9 mouse cellular contexts compared by ENCODE assay signal in genomic region chr7:141193348-141193856, GRCm38 (mm10). TPM values are rescaled to one million over a fixed set of nuclear protein-coding genes. Genes with fewer than 3 reads are reported as not detected.
A peak's percentile ranks its signal among the peaks of the same experiment; 100 is the strongest.
DNase-seq lines count a peak whose midpoint lies in the region; ATAC-seq and TF ChIP-seq lines count a peak whose summit lies in the region.
"Had no signal": no experiment of that assay in that cellular context is flagged by ENCODE, and none has a peak within 500 bp of the region (broad histone marks: within the 10 kb centered on the region; RNA-seq: fewer than 3 reads in every experiment).

No protein-coding gene starts in this region.

- H3K9ac ChIP-seq in forebrain, embryonic 13.5 days: peak overlapping the region; percentile 96
- H3K9ac ChIP-seq in intestine, postnatal 0 days (ENCODE audit: low read depth, low read length): peak overlapping the region; percentile 92
- peak overlapping the region; percentile 99 for H3K9ac ChIP-seq in liver, embryonic 13.5 days

- peak overlapping the region; percentile 82 for H3ac ChIP-seq in myocyte (ENCODE audit: control insufficient read depth, insufficient read length)

- no peak for TF ChIP-seq CTCF in layer of hippocampus, adult 2 months (conservative IDR thresholded peaks at IDR 0.05)
- TF ChIP-seq CTCF in intestine, postnatal 0 days (IDR thresholded peaks at IDR 0.05; ENCODE audit: low read depth): 0 out of 2 replicates have a peak, but pooled peaks have one; percentile 15

- peak overlapping the region; percentile 93 for H3K4me3 ChIP-seq in layer of hippocampus, adult 2 months
- peak overlapping the region; percentile 92 for H3K4me3 ChIP-seq in forebrain, embryonic 13.5 days
- peak overlapping the region; percentile 86 for H3K4me3 ChIP-seq in intestine, postnatal 0 days (ENCODE audit: low read depth, low read length)
- peak overlapping the region; percentile 89 for H3K4me3 ChIP-seq in liver, embryonic 13.5 days (replicated peaks)
- H3K4me3 ChIP-seq in myocyte: peak overlapping the region; percentile 47

- H3K36me3 ChIP-seq in forebrain, embryonic 13.5 days (ENCODE audit: poor library complexity, severe bottlenecking): peaks cover 38% of the 10 kb centered on the region
- peaks cover 34% of the 10 kb centered on the region for H3K36me3 ChIP-seq in intestine, postnatal 0 days (ENCODE audit: control insufficient read depth, insufficient read depth)
- H3K36me3 ChIP-seq in liver, embryonic 13.5 days: peaks cover 36% of the 10 kb centered on the region
- H3K36me3 ChIP-seq in myocyte (ENCODE audit: control insufficient read depth, insufficient read depth): peaks cover 18% of the 10 kb centered on the region

- WGBS in forebrain, embryonic 13.5 days: 0% methylated on average over 26 of the region's 43 CpGs
- under 1% methylated on average over 24 of the region's 43 CpGs for WGBS in intestine, postnatal 0 days
- WGBS in liver, embryonic 13.5 days (ENCODE audit: insufficient replicate concordance): under 1% methylated on average over 36 of the region's 43 CpGs

- H3K9me3 ChIP-seq in forebrain, embryonic 13.5 days (replicated peaks): no peaks in the 10 kb centered on the region
- H3K9me3 ChIP-seq in intestine, postnatal 0 days (ENCODE audit: control insufficient read depth): no peaks in the 10 kb centered on the region
- H3K9me3 ChIP-seq in liver, embryonic 13.5 days (replicated peaks): no peaks in the 10 kb centered on the region

- H3K79me2 ChIP-seq in myocyte (ENCODE audit: control insufficient read depth, insufficient read depth): peaks cover 9% of the 10 kb centered on the region

- H3K4me1 ChIP-seq in forebrain, embryonic 13.5 days: peaks cover 24% of the 10 kb centered on the region
- peaks cover 6% of the 10 kb centered on the region; the same call in 1 of the 2 replicates for H3K4me1 ChIP-seq in intestine, postnatal 0 days (replicated peaks; ENCODE audit: control insufficient read depth, insufficient read depth, low read length)
- H3K4me1 ChIP-seq in liver, embryonic 13.5 days (replicated peaks): peaks cover 75% of the 10 kb centered on the region

- DNase-seq in layer of hippocampus, adult 2 months (ENCODE audit: low spot score in 2 of 2): no peak
- DNase-seq in layer of hippocampus, adult 8-10 months (ENCODE audit: low spot score in 2 of 2): no peak
- peak; percentile 67 for DNase-seq in ZHBTc4 (ENCODE audit: low read depth, low spot score)
- no peak for DNase-seq in liver, embryonic 13.5 days
- no peak for DNase-seq in T-cell, adult 2 months (ENCODE audit: low spot score)

- peak overlapping the region; percentile 96 for H3K4me2 ChIP-seq in forebrain, embryonic 13.5 days
- peak overlapping the region; percentile 87 for H3K4me2 ChIP-seq in intestine, postnatal 0 days (replicated peaks; ENCODE audit: low read depth)
- H3K4me2 ChIP-seq in liver, embryonic 13.5 days: peak overlapping the region; percentile 97
- peak overlapping the region; percentile 75 for H3K4me2 ChIP-seq in myocyte (ENCODE audit: low read depth)

- H3K27ac ChIP-seq in layer of hippocampus, adult 2 months: peak overlapping the region; percentile 91
- peak overlapping the region; percentile 76 for H3K27ac ChIP-seq in forebrain, embryonic 13.5 days
- peak overlapping the region; percentile 88 for H3K27ac ChIP-seq in intestine, postnatal 0 days (ENCODE audit: low read depth, low read length)
- H3K27ac ChIP-seq in liver, embryonic 13.5 days: peak overlapping the region; percentile 92

- ATAC-seq in forebrain, embryonic 13.5 days: peak; percentile 48
- ATAC-seq in intestine, postnatal 0 days: peak; percentile 39
- ATAC-seq in liver, embryonic 13.5 days (ENCODE audit: low read depth): no peak; the same call in 1 of the 2 replicates

- TF ChIP-seq POLR2A in myocyte (IDR thresholded peaks at IDR 0.05; ENCODE audit: insufficient read length, low read depth): no peak

- H3K27me3 ChIP-seq in forebrain, embryonic 13.5 days: no peaks in the 10 kb centered on the region
- H3K27me3 ChIP-seq in intestine, postnatal 0 days (replicated peaks; ENCODE audit: control insufficient read depth, insufficient read depth, low read length): no peaks in the 10 kb centered on the region
- no peaks in the 10 kb centered on the region for H3K27me3 ChIP-seq in liver, embryonic 13.5 days
- no peaks in the 10 kb centered on the region for H3K27me3 ChIP-seq in myocyte (ENCODE audit: control insufficient read depth, insufficient read depth, insufficient read length)

TF ChIP-seq in myocyte, 11 proteins besides CTCF, POLR2A, EP300 and RAD21:
- TF ChIP-seq MAX (IDR thresholded peaks at IDR 0.05; ENCODE audit: low read depth): no peak
- peak in 1 of 3 experiments; percentile 11 for TF ChIP-seq MYOD1 (IDR thresholded peaks at IDR 0.05; ENCODE audit: control insufficient read depth in 1 of 3, insufficient read length in 2 of 3, low read depth in 2 of 3)

RNA-seq across cellular contexts. Expression of gene Hras, which starts 0.4 kb away (rescaled TPM):
- 100 to 1,000 TPM; 200 to 222 TPM for total RNA-seq in layer of hippocampus, adult 2 months (2021)
- total RNA-seq in layer of hippocampus, adult 8-10 months (2022): 100 to 1,000 TPM; 181 to 211 (median 191) TPM
- polyA plus RNA-seq in forebrain, embryonic 13.5 days (2015; fragmentation: Nextera tagmentation; extraction: Ambion mirVana): 67.2 and 73.9 TPM in 2 replicates
- polyA plus RNA-seq in intestine, postnatal 0 days (2015; fragmentation: Nextera tagmentation; extraction: Ambion mirVana): 71.8 and 72.3 TPM in 2 replicates
- 91.5 and 104 TPM in 2 replicates for polyA plus RNA-seq in liver, embryonic 13.5 days (2015; fragmentation: Nextera tagmentation; extraction: Ambion mirVana)
- 215 TPM for polyA plus RNA-seq in myocyte (2012; fragmentation: generic; extraction: Trizol)

RNA-seq across cellular contexts. Expression of gene Lrrc56, which starts 0.6 kb away (rescaled TPM):
- total RNA-seq in layer of hippocampus, adult 2 months (2021): 1 to 10 TPM; 4.5 to 5.7 TPM
- 1 to 10 TPM; 3.6 to 5.6 (median 5.1) TPM for total RNA-seq in layer of hippocampus, adult 8-10 months (2022)
- 12.6 and 17.3 TPM in 2 replicates for polyA plus RNA-seq in forebrain, embryonic 13.5 days (2015; fragmentation: Nextera tagmentation; extraction: Ambion mirVana)
- polyA plus RNA-seq in intestine, postnatal 0 days (2015; fragmentation: Nextera tagmentation; extraction: Ambion mirVana): 3.2 and 3.7 TPM in 2 replicates
- polyA plus RNA-seq in liver, embryonic 13.5 days (2015; fragmentation: Nextera tagmentation; extraction: Ambion mirVana): 12.2 and 15.5 TPM in 2 replicates
- 1.1 TPM for polyA plus RNA-seq in myocyte (2012; fragmentation: generic; extraction: Trizol)

RNA-seq across cellular contexts. Expression of gene Lmntd2, which starts 20.5 kb away (rescaled TPM):
- total RNA-seq in layer of hippocampus, adult 2 months (2021): not detected
- total RNA-seq in layer of hippocampus, adult 8-10 months (2022): not detected
- 2.1 and 2.3 TPM in 2 replicates for polyA plus RNA-seq in forebrain, embryonic 13.5 days (2015; fragmentation: Nextera tagmentation; extraction: Ambion mirVana)
- 2.7 and 3.4 TPM in 2 replicates for polyA plus RNA-seq in intestine, postnatal 0 days (2015; fragmentation: Nextera tagmentation; extraction: Ambion mirVana)
- polyA plus RNA-seq in liver, embryonic 13.5 days (2015; fragmentation: Nextera tagmentation; extraction: Ambion mirVana): 0.59 and 0.71 TPM in 2 replicates
- polyA plus RNA-seq in myocyte (2012; fragmentation: generic; extraction: Trizol): 0.10 TPM
- total RNA-seq: left cerebral cortex, postnatal 14 days had no signal

RNA-seq across cellular contexts. Expression of gene Rnh1, which starts 20.7 kb away (rescaled TPM):
- total RNA-seq in layer of hippocampus, adult 2 months (2021): 10 to 100 TPM; 40.6 to 42.3 TPM
- 10 to 100 TPM; 37.5 to 49.4 (median 42.2) TPM for total RNA-seq in layer of hippocampus, adult 8-10 months (2022)
- polyA plus RNA-seq in forebrain, embryonic 13.5 days (2015; fragmentation: Nextera tagmentation; extraction: Ambion mirVana): 40.7 and 45.2 TPM in 2 replicates
- 133 and 141 TPM in 2 replicates for polyA plus RNA-seq in intestine, postnatal 0 days (2015; fragmentation: Nextera tagmentation; extraction: Ambion mirVana)
- polyA plus RNA-seq in liver, embryonic 13.5 days (2015; fragmentation: Nextera tagmentation; extraction: Ambion mirVana): 55.0 and 58.0 TPM in 2 replicates
- 276 TPM for polyA plus RNA-seq in myocyte (2012; fragmentation: generic; extraction: Trizol)

RNA-seq across cellular contexts. Expression of gene Rassf7, which starts 22.3 kb away (rescaled TPM):
- 1 to 10 TPM in 1 of 2 experiments, under 1 TPM in 1; 0.98 to 1.2 TPM for total RNA-seq in layer of hippocampus, adult 2 months (2021)
- 1 to 10 TPM in 2 of 4 experiments, under 1 TPM in 2; 0.71 to 2.0 (median 1.00) TPM for total RNA-seq in layer of hippocampus, adult 8-10 months (2022)
- polyA plus RNA-seq in forebrain, embryonic 13.5 days (2015; fragmentation: Nextera tagmentation; extraction: Ambion mirVana): 29.4 and 33.8 TPM in 2 replicates
- 47.6 and 52.7 TPM in 2 replicates for polyA plus RNA-seq in intestine, postnatal 0 days (2015; fragmentation: Nextera tagmentation; extraction: Ambion mirVana)
- 23.9 and 26.7 TPM in 2 replicates for polyA plus RNA-seq in liver, embryonic 13.5 days (2015; fragmentation: Nextera tagmentation; extraction: Ambion mirVana)
- 54.5 TPM for polyA plus RNA-seq in myocyte (2012; fragmentation: generic; extraction: Trizol)
